Mouse (Mus musculus) bone marrow, adult 2 months (tissue): ENCODE measurements around the gene Rai1. TPM values are rescaled to one million over a fixed set of nuclear protein-coding genes. Genes with fewer than 3 reads are reported as not detected.

Source experiments
- H3K27ac ChIP-seq: fragments of 200-500 bp; 2 replicates; pipeline ENCODE4 v1.5.1; 2012; ENCODE audit warnings: low read depth, mild to moderate bottlenecking, control low read depth, inconsistent platforms, low read length; ENCODE audit not compliant: control insufficient read depth, poor library complexity, insufficient read depth
- H3K4me1 ChIP-seq: fragments of 200-500 bp; 2 replicates; pipeline ENCODE4 v1.6.1; 2011; ENCODE audit warnings: low read length; ENCODE audit not compliant: control insufficient read depth, insufficient read depth
- H3K4me3 ChIP-seq: fragments of 200-500 bp; replicated peaks from 2 replicates; pipeline ENCODE3; 2011; ENCODE audit warnings: mild to moderate bottlenecking, low read depth, low read length, control low read depth; ENCODE audit not compliant: control insufficient read depth
- CTCF ChIP-seq: fragments of 200-500 bp; IDR thresholded peaks from 2 replicates; pipeline ENCODE4 v1.5.1; 2011; ENCODE audit warnings: low read length, control low read depth; ENCODE audit not compliant: control insufficient read depth, insufficient read depth
- POLR2A ChIP-seq: fragments of 200-500 bp; IDR thresholded peaks from 2 replicates; pipeline ENCODE4 v1.6.1; 2011; ENCODE audit warnings: low read depth, mild to moderate bottlenecking, control low read depth, low read length, borderline replicate concordance; ENCODE audit not compliant: control insufficient read depth
- WGBS: fragments of 180-500 bp; shearing (Covaris S2); methylation state at CpG from one replicate; pipeline ENCODE4 v1.1.7; 2018; 5-methylcytosine and 5-hydroxymethylcytosine counted together
- polyA plus RNA-seq: library from polyadenylated mRNA; stranded (reverse); fragments of >200 nt; gene quantifications from 2 replicates; pipeline ENCODE4 v1.2.4, GENCODE M21; 2011; ENCODE audit warnings: low replicate concordance; ENCODE audit not compliant: missing spikeins, insufficient read depth, insufficient read length

Rai1 gene
- polyA plus RNA-seq, 1 experiment = 26.8 TPM

DNA sequence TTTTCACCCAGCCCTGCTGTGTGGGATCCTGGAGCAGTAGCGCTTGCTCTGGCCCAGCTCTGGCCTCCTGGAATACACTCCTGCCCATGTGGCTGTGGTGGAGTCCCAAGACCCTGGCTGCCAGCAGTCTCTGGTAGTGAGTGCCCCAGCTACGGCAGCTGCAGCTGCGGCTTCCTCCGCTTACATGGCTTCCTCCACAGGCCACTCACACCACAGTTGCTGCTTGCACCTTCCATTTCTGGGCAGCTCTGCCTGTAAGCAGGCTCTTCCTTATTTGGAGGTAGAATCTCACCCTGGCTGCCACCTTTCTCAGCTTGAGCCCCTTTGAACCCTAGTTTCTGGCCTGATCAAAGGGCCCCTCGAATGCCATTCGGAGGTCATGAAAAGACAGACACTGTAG is 25.7 kb downstream of the Rai1 start:
- TF ChIP-seq CTCF = no peak
- TF ChIP-seq POLR2A = no peak
- 15% methylated on average over 6 of the region's 6 CpGs for WGBS
- Histone ChIP-seq H3K27ac (peak overlapping the region; percentile 6; the same call in 1 of the 2 replicates), H3K4me1 (no peaks in the 10 kb centered on the region; the same call in 1 of the 2 replicates), H3K4me3 (no peak overlapping the region)

GRCm38 (mm10) chr11:60132061-60132460 is 27.2 kb downstream of the Rai1 start:
- 78% methylated on average over 1 of the region's 1 CpGs for WGBS
- H3K27ac ChIP-seq = no peak overlapping the region
- no peak for TF ChIP-seq POLR2A
- TF ChIP-seq CTCF = no peak
- H3K4me1 ChIP-seq = no peaks in the 10 kb centered on the region; the same call in 1 of the 2 replicates
- H3K4me3 ChIP-seq = no peak overlapping the region

DNA sequence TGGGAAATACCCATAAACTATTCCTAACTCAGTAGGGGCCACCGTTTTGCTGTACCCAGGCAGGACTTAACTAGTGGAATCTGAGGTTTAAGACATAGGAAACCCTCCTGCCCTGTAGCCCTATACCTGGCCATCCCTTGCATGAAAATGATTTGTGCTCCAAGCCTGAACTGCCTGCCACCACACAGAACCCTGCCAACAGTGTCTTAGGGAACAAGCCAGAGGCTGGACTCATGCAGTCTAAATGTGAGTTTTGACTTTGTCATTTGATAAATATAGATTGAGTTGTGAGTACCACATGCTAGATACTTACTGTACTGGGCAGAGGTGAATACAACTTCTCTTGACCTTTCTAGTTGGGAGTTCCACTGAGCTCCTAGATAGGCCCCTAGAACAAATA is 31.7 kb downstream of the Rai1 start:
- TF ChIP-seq POLR2A (no peak), CTCF (no peak)
- 91% methylated on average over 1 of the region's 1 CpGs for WGBS
- Histone ChIP-seq H3K4me3 (no peak overlapping the region), H3K4me1 (peaks cover 3% of the 10 kb centered on the region), H3K27ac (no peak overlapping the region)

GRCm38 (mm10) chr11:60137170-60137569 is 32.4 kb downstream of the Rai1 start:
- H3K4me1 ChIP-seq = peaks cover 3% of the 10 kb centered on the region
- H3K4me3 ChIP-seq = no peak overlapping the region
- H3K27ac ChIP-seq = no peak overlapping the region
- TF ChIP-seq CTCF = no peak
- no peak for TF ChIP-seq POLR2A

GRCm38 (mm10) chr11:60139141-60139733 is 34.4 kb downstream of the Rai1 start:
- Histone ChIP-seq H3K4me3 (no peak overlapping the region), H3K4me1 (peaks cover 3% of the 10 kb centered on the region), H3K27ac (no peak overlapping the region)
- no peak for TF ChIP-seq CTCF
- no peak for TF ChIP-seq POLR2A
- WGBS = 35% methylated on average over 24 of the region's 24 CpGs

DNA sequence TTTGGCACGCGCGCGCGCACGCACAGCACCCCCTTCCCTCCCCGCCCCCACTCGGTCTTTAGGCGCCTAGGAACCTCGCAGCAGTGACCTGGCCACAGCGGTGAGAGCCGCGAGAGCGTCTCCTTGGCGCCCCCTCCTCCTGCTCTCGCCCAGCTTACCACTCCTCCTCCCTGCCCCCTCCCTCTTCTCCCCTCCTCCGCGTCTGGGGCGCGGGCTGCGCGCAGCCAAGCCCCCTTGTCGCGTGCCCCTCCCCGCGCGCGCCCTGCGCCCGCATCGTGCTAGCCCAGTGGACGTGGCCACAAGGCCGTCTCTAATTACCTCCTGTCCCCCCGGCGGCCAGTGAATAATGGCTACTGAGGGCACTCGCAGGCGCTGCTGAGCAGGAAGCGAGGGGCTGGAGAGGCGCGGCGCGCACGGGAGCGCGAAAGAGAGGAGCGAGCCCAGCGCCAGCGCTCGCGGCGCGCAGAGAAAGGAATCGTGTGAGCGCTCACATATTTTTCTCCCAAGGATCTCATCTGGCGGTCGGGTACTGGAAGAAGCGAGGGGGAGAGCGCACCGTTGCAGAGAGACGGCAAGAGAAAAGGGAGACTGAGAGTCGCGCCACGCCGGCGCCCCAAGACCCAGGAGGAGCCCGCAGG is 35.0 kb downstream of the Rai1 start:
- Histone ChIP-seq H3K4me3 (no peak overlapping the region), H3K4me1 (peaks cover 3% of the 10 kb centered on the region), H3K27ac (no peak overlapping the region)
- no peak for TF ChIP-seq POLR2A
- no peak for TF ChIP-seq CTCF
- 1% methylated on average over 65 of the region's 66 CpGs for WGBS

- 42% methylated on average over 32 of the region's 32 CpGs for WGBS
- TF ChIP-seq POLR2A = no peak
- TF ChIP-seq CTCF = no peak
- Histone ChIP-seq H3K4me1 (peaks cover 3% of the 10 kb centered on the region), H3K4me3 (no peak overlapping the region), H3K27ac (no peak overlapping the region)
These were observed 35.9 kb downstream of the Rai1 start for GRCm38 (mm10) chr11:60140586-60141284.

DNA sequence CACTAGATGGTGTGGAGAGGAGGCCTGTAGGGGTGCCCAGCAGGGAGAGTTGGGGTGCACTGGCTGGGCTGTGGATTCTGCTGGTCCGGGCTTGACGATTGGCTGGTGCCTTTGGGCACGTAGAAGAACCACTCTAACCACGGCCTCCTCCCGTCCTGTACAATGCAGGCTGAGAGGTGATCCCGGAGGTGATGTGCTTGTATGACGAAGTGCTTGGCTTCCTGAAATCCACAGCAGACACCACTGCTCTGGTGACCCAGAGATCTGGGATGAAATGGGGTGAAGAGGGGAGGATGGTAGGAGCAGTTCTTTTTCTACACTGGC is 36.4 kb downstream of the Rai1 start:
- no peak overlapping the region for H3K27ac ChIP-seq
- no peak overlapping the region for H3K4me3 ChIP-seq
- 61% methylated on average over 7 of the region's 7 CpGs for WGBS
- TF ChIP-seq CTCF (no peak), POLR2A (no peak)
- H3K4me1 ChIP-seq = peaks cover 3% of the 10 kb centered on the region

GRCm38 (mm10) chr11:60143086-60143485 is 38.3 kb downstream of the Rai1 start:
- Histone ChIP-seq H3K27ac (no peak overlapping the region), H3K4me1 (peaks cover 3% of the 10 kb centered on the region), H3K4me3 (no peak overlapping the region)
- TF ChIP-seq CTCF (no peak), POLR2A (no peak)
- WGBS = 28% methylated on average over 4 of the region's 4 CpGs
